Mouse (Mus musculus) E14TG2a.4 (cell line): ENCODE measurements at regions not wholly inside any gene's neighbourhood (a gene's known extent, or its start where the extent isn't known, plus 50 kb on each side); places are given as distances from the start of the nearest gene placed in this dataset.

Experiments used
- CTCF ChIP-seq: conservative IDR thresholded peaks from 2 replicates; pipeline ENCODE4 v1.5.1; 2014; ENCODE audit warnings: low read length
- POU5F1 ChIP-seq: IDR thresholded peaks from 2 replicates; pipeline ENCODE4 v1.6.1; 2014; ENCODE audit warnings: low read length, borderline replicate concordance

DNA sequence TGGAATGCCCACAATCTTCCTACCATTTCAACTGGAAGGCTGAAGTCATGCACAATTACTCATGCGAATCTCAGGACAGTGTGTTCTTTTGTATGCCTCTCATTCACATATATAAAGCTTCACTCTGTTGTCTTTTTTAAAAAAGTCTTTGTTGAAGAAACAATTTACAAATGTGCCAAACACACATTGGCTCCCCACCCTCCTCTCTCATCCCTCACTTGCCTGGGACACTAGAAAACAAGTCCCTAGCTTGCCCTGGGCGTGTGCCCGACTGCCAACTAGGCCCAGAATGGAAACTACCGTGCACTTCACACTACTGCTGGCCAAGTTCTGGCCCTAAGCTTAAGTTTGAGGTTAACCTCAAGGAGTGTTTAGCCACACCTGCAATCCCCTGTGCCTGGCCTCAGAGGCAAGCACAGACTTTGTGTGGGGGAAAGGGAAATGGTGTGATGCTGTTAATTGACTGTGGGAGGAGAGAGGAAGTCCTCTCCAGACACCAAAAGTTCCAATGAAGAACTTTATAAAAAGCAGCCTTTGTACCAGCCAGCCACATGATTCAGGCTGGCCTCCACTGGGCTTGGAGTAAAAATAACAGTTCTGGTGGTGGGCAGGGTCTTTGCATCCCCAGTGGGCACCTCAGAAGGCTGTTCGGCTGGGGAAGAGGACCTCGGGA is 70.2 kb upstream of the Picalm start:
- TF ChIP-seq CTCF (no peak), POU5F1 (no peak)
